Mouse (Mus musculus): ENCODE results near the gene Tlr11. TPM values are rescaled to one million over a fixed set of nuclear protein-coding genes. Genes with fewer than 3 reads are reported as not detected.

The Tlr11 gene
- not detected in 2 replicates for total RNA-seq (2012; rRNA removed)

DNA sequence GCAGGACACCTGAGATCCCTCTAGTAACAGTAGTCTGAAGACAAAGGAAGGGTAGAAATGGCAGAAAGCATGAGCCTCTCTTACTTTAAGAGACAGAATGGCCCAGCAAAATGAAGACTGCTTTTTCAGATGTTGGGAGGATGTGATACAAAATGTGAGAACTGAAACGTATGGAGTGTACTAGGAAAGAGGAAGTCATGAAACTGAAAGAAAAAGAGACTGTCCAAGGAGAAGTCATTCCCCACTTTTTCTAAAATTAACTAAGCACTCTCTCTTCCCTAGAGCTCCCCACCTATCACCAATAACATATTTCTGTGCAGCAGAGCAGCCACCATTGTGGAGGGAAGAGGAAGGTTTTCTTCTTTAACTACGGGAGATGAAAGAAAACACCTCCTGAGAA, at the start of gene Tlr11:
Gene Tlr11 (plus strand): TSS at position 322 of the 400 bp plus-strand sequence.
- no peak within 1 kb of the TSS for H3K27ac ChIP-seq (ENCODE audit: insufficient read depth, low read depth, low read length, poor library complexity, severe bottlenecking)
- H3K4me3 ChIP-seq (ENCODE audit: insufficient read depth in 1 of 2, low read depth in 1 of 2, low read length in 2 of 2, poor library complexity in 1 of 2, severe bottlenecking in 1 of 2), result no peak within 1 kb of the TSS
- DNase-seq (ENCODE audit: low read depth, low spot score), result no peak
- no peaks in the 10 kb centered on the region for H3K9me3 ChIP-seq (ENCODE audit: control insufficient read depth, insufficient read depth, low read depth, low read length)
- TF ChIP-seq ZNF384 (IDR thresholded peaks at IDR 0.05; ENCODE audit: low read depth, low read length) (no peak), HCFC1 (IDR thresholded peaks at IDR 0.05; ENCODE audit: borderline replicate concordance, insufficient read depth, low read length) (no peak), CHD2 (IDR thresholded peaks at IDR 0.05; ENCODE audit: low read depth, low read length) (no peak), MAFK (IDR thresholded peaks at IDR 0.05; ENCODE audit: insufficient read depth, low read depth, low read length) (no peak), ZC3H11A (IDR thresholded peaks at IDR 0.05; ENCODE audit: borderline replicate concordance, low read depth, low read length) (no peak)
- no peaks in the 10 kb centered on the region for H3K4me1 ChIP-seq (ENCODE audit: control insufficient read depth in 2 of 2, insufficient read depth in 2 of 2, low read length in 2 of 2, poor library complexity in 1 of 2)
- no peak within 1 kb of the TSS for H3K9ac ChIP-seq (ENCODE audit: insufficient read depth, low read depth, low read length, poor library complexity, severe bottlenecking)
- in situ Hi-C loops (cut with MboI; ENCODE audit: low sequenced_read_pairs in 2 of 2, unreplicated experiment in 2 of 2), result loop anchor here in 1 of 2 experiments (25.0 kb wide), 1 partner anchor 405 kb away; no protein-coding TSS in a partner anchor
- H3K36me3 ChIP-seq (ENCODE audit: control insufficient read depth, insufficient read depth, low read length, poor library complexity, severe bottlenecking), result no peaks in the 10 kb centered on the region

- TF ChIP-seq MAFK (IDR thresholded peaks at IDR 0.05; ENCODE audit: insufficient read depth, low read depth, low read length), result no peak
- no peak for TF ChIP-seq ZC3H11A (IDR thresholded peaks at IDR 0.05; ENCODE audit: borderline replicate concordance, low read depth, low read length)
- no peak for TF ChIP-seq HCFC1 (IDR thresholded peaks at IDR 0.05; ENCODE audit: borderline replicate concordance, insufficient read depth, low read length)
- TF ChIP-seq CHD2 (IDR thresholded peaks at IDR 0.05; ENCODE audit: low read depth, low read length), result no peak
- Histone ChIP-seq H3K4me3 (ENCODE audit: insufficient read depth in 1 of 2, low read depth in 1 of 2, low read length in 2 of 2, poor library complexity in 1 of 2, severe bottlenecking in 1 of 2) (no peak within 1 kb of the TSS), H3K9me3 (ENCODE audit: control insufficient read depth, insufficient read depth, low read depth, low read length) (no peaks in the 10 kb centered on the region), H3K4me1 (ENCODE audit: control insufficient read depth in 2 of 2, insufficient read depth in 2 of 2, low read length in 2 of 2, poor library complexity in 1 of 2) (no peaks in the 10 kb centered on the region), H3K36me3 (ENCODE audit: control insufficient read depth, insufficient read depth, low read length, poor library complexity, severe bottlenecking) (no peaks in the 10 kb centered on the region), H3K27ac (ENCODE audit: insufficient read depth, low read depth, low read length, poor library complexity, severe bottlenecking) (no peak within 1 kb of the TSS), H3K9ac (ENCODE audit: insufficient read depth, low read depth, low read length, poor library complexity, severe bottlenecking) (no peak within 1 kb of the TSS)
- DNase-seq (ENCODE audit: low read depth, low spot score), result no peak
- in situ Hi-C loops (cut with MboI; ENCODE audit: low sequenced_read_pairs in 2 of 2, unreplicated experiment in 2 of 2), result no loop called here
These were observed 31.1 kb upstream of the Tlr11 start, which contains the start of gene Olfr734 for GRCm38 (mm10) chr14:50326661-50327060. TSS of gene Olfr734 (minus strand) at chr14:50326761.

GRCm38 (mm10) chr14:50348796-50349195, 8.9 kb upstream of the Tlr11 start, which contains the start of gene Olfr735:
TSS of gene Olfr735 (minus strand) at chr14:50348872.
- TF ChIP-seq ZC3H11A (IDR thresholded peaks at IDR 0.05; ENCODE audit: borderline replicate concordance, low read depth, low read length) (no peak), HCFC1 (IDR thresholded peaks at IDR 0.05; ENCODE audit: borderline replicate concordance, insufficient read depth, low read length) (no peak), ZNF384 (IDR thresholded peaks at IDR 0.05; ENCODE audit: low read depth, low read length) (no peak), CHD2 (IDR thresholded peaks at IDR 0.05; ENCODE audit: low read depth, low read length) (no peak), MAFK (IDR thresholded peaks at IDR 0.05; ENCODE audit: insufficient read depth, low read depth, low read length) (no peak)
- H3K27ac ChIP-seq (ENCODE audit: insufficient read depth, low read depth, low read length, poor library complexity, severe bottlenecking), result no peak within 1 kb of the TSS
- DNase-seq (ENCODE audit: low read depth, low spot score), result no peak
- no peaks in the 10 kb centered on the region; a peak in 1 of 4 replicates for H3K4me1 ChIP-seq (ENCODE audit: control insufficient read depth in 2 of 2, insufficient read depth in 2 of 2, low read length in 2 of 2, poor library complexity in 1 of 2)
- H3K9me3 ChIP-seq (ENCODE audit: control insufficient read depth, insufficient read depth, low read depth, low read length), result no peaks in the 10 kb centered on the region
- H3K4me3 ChIP-seq (ENCODE audit: insufficient read depth in 1 of 2, low read depth in 1 of 2, low read length in 2 of 2, poor library complexity in 1 of 2, severe bottlenecking in 1 of 2), result no peak within 1 kb of the TSS
- in situ Hi-C loops (cut with MboI; ENCODE audit: low sequenced_read_pairs in 2 of 2, unreplicated experiment in 2 of 2), result no loop called here
- no peak within 1 kb of the TSS for H3K9ac ChIP-seq (ENCODE audit: insufficient read depth, low read depth, low read length, poor library complexity, severe bottlenecking)
- H3K36me3 ChIP-seq (ENCODE audit: control insufficient read depth, insufficient read depth, low read length, poor library complexity, severe bottlenecking), result no peaks in the 10 kb centered on the region

DNA sequence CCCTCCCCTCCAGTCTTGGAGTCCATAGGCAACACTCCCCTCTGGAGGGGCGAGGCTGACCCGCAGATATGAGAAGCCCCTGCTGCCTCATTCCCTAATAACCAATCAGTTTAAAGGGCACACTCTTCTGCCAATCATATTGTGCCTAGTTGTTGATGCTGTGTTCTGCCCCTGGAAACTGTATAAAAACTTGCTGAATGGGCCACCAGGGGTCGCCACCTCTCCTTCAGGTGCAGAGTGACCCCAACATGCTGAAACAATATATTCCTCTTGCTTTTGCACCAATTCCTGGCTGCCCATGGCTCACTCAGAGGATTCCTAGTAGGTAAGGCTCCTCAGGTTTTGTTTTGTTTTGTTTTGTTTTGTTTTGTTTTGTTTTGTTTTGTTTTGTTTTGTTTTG, 5.3 kb upstream of the Tlr11 start:
- Histone ChIP-seq H3K9ac (ENCODE audit: insufficient read depth, low read depth, low read length, poor library complexity, severe bottlenecking) (no peak overlapping the region), H3K27ac (ENCODE audit: insufficient read depth, low read depth, low read length, poor library complexity, severe bottlenecking) (no peak overlapping the region), H3K4me3 (ENCODE audit: insufficient read depth in 1 of 2, low read depth in 1 of 2, low read length in 2 of 2, poor library complexity in 1 of 2, severe bottlenecking in 1 of 2) (no peak overlapping the region), H3K4me1 (ENCODE audit: control insufficient read depth in 2 of 2, insufficient read depth in 2 of 2, low read length in 2 of 2, poor library complexity in 1 of 2) (no peaks in the 10 kb centered on the region; a peak in 1 of 4 replicates), H3K9me3 (ENCODE audit: control insufficient read depth, insufficient read depth, low read depth, low read length) (no peaks in the 10 kb centered on the region), H3K36me3 (ENCODE audit: control insufficient read depth, insufficient read depth, low read length, poor library complexity, severe bottlenecking) (no peaks in the 10 kb centered on the region)
- peak; percentile 67; the same call in 1 of the 2 replicates for TF ChIP-seq ZC3H11A (IDR thresholded peaks at IDR 0.05; ENCODE audit: borderline replicate concordance, low read depth, low read length)
- TF ChIP-seq ZNF384 (IDR thresholded peaks at IDR 0.05; ENCODE audit: low read depth, low read length), result no peak
- TF ChIP-seq MAFK (IDR thresholded peaks at IDR 0.05; ENCODE audit: insufficient read depth, low read depth, low read length), result no peak
- no peak for TF ChIP-seq HCFC1 (IDR thresholded peaks at IDR 0.05; ENCODE audit: borderline replicate concordance, insufficient read depth, low read length)
- peak; percentile 51 for DNase-seq (ENCODE audit: low read depth, low spot score)
- in situ Hi-C loops (cut with MboI; ENCODE audit: low sequenced_read_pairs in 2 of 2, unreplicated experiment in 2 of 2), result loop anchor here in 1 of 2 experiments (25.0 kb wide), 1 partner anchor 410 kb away; no protein-coding TSS in a partner anchor
